Mouse (Mus musculus) spleen, adult 12 weeks (tissue): Measurements from ENCODE around the gene Taf9.

ENCODE experiments used
- DNase-seq: peaks from one replicate; pipeline ENCODE4 v3.0.0; 2022; ENCODE audit warnings: low spot score

Taf9 gene

DNA sequence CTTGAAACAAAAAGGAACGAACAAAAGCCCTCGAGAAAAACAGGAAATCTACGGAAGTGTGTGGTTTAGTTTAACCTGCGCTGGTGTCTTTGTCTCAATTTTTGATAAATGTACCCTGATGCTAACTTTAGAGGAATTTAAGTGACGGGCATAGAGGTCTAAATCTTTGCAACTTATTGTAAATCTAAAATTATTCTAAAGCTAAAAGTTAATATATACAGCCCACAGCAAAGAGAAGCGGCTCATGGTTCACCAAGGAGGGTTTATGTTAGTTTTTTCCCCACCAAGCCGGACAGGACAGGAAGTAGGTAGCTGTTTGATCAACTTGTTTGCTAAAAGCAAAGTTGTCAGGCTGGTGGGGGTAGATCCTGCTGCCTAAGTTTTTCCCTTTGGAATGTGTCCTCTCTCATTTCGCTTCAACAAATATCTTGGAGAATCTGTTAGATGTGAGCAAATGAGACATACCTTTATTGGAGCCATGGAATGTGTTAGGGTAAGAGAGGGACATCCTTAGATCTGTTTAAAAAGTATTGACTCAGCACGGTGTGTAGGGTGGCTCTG, 18.9 kb downstream of the Taf9 start:
- DNase-seq = no peak

DNA sequence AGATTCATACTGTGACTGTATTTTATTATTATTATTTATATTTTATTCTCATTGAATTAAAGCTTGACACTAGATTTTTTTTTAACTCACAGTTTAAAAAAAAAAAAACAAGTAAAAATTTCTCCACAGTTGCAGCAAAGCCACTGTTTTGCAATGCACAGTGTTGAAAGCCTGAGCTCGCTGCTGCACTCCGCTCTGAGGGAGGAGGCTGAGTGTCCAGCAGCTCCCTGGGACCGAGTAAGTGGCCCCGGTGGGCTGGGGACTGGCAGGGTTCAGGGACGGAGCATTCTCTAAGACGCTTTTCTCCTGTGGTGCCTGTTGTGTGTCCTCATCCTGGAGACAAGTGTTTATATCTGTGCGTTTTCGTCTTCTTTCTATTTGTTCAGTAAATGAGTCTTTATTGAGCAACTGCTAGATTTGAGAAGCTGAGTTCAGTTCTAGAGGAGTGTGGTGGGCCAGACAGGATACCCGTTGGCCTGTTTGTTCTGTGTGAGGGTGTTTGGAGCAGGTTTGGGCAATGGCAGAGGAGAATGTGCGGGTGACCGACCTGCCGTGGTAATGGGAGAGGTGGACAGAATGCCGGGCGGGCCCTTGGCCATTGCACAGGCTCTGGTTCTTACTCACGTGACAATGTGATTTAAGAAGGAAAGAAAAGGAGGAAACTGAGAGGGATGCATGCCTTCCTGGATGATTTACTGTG, 24.7 kb downstream of the Taf9 start:
- no peak for DNase-seq

DNA sequence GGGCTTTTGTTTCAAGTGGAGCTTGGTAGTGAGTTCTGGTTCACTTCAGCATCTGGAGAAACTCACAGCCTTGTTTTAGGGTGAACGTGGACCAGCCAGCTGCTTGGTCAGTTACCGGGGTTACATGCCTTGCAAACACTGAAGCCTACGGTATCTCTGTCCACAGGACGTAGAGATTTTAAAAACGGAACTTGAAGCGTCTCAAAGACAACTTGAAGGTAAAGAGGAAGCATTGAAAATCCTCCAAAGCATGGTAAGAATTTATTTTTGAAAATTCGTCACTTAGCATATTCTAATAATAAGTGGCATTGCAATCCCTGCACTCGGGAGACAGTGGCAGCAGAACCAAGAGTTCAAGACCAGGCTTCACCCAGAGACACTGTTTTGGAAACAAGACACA, 30.2 kb downstream of the Taf9 start:
- no peak for DNase-seq

DNA sequence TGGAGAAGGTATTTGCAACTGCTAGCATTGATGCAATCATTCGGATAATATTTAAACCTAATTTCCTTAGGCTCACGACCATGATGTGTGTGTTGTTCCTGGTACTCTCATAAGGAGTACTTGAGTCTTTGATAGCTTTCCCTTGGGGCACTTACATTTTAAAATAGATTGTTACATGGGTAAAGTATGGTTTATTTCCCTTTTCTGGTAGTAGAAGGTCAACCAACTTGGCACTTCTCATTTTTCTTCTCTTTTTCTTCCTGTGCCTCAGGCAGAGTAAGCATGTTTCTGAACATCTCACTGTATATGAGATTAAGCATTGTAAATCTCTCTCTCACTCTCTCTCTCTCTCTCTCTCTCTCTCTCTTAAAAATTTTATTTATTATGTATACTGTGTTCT, 31.5 kb downstream of the Taf9 start:
- no peak for DNase-seq

DNA sequence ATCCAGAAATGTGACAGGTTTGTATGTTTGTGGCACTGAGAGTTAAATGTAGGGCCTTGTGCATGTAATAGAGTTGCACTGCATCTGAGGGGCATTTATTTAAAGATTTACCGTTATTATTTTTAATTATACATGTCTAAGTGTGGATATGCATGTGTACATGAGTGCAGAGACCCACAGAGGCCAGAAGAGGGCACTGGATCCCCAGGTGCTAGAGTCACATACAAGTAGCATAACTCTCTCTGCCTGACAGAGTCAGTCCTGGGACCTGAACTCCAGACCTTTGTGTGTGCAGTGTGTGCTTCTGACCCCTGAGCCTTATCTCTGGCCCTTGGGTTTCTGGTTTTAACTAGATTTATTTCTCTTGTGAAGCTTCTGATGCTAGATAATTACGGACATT, 33.0 kb downstream of the Taf9 start:
- DNase-seq = peak; percentile 7

- DNase-seq = no peak
These were observed 36.1 kb downstream of the Taf9 start for GRCm38 (mm10) chr13:100687513-100687912.

DNA sequence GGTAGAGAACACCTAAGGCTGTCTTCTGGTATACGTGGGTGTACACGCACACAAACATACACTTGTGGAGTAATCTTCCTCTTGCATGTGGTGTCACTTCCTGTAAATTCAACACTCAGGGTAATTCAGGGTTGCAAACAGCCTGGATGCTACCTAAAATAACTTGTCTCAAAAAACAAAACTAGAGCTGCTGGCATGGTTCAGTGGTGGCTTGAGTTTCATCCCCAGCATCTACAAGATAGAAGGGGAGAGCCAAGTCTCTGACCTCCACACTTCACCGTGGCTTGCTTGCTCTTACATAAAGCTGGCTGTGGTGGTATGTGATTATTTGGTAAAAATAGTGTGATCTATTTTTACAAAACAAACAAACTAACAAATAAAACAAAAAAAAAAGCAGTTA, 46.2 kb downstream of the Taf9 start:
- no peak for DNase-seq

GRCm38 (mm10) chr13:100698866-100699265, 47.5 kb downstream of the Taf9 start:
- DNase-seq = no peak

DNA sequence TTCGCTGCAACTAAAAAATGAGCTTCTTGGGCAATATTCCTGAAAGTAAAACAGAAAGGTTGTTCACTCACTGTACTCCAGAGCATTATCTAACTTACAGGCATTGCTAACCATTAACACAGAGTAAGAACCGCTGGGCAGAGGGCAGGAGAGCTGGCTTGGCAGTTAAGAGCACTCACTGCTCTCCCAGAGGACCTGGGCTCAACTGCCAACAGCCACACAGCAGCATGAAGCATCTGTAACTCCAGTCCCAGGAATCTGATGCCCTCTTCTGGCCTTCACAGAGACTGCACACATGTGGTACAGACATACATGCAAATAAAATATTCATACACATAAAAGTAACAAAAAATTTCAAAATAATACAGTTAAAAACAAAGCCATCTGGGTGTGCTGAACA, 52.1 kb downstream of the Taf9 start:
- no peak for DNase-seq
